12 mouse cellular contexts compared by ENCODE assay signal in genomic region chr1:51930584-51930983, GRCm38 (mm10). TPM values are rescaled to one million over a fixed set of nuclear protein-coding genes. Genes with fewer than 3 reads are reported as not detected.
DNase-seq lines count a peak whose midpoint lies in the region; ATAC-seq and TF ChIP-seq lines count a peak whose summit lies in the region.
"Had no signal": no experiment of that assay in that cellular context is flagged by ENCODE, and none has a peak within 500 bp of the region (broad histone marks: within the 10 kb centered on the region; RNA-seq: fewer than 3 reads in every experiment).

No protein-coding gene starts in this region.

- no peaks in the 10 kb centered on the region for H3K79me2 ChIP-seq in liver, adult 2 months (ENCODE audit: control insufficient read depth, insufficient read depth, low read length)

- H3K4me3 ChIP-seq in liver, adult 2 months (ENCODE audit: insufficient read depth, low read depth, low read length) = no peak overlapping the region
- no peak overlapping the region for H3K4me3 ChIP-seq in liver, embryonic 12.5 days
- no peak overlapping the region for H3K4me3 ChIP-seq in thymus, adult 2 months (ENCODE audit: control insufficient read depth, insufficient read depth, low read length)
- H3K4me3 ChIP-seq: forebrain, embryonic 15.5 days; midbrain, embryonic 10.5 days had no signal

- no peak overlapping the region for H3K9ac ChIP-seq in liver, adult 2 months (ENCODE audit: low read depth, low read length)
- H3K9ac ChIP-seq in liver, embryonic 12.5 days = no peak overlapping the region
- H3K9ac ChIP-seq: forebrain, embryonic 15.5 days had no signal

- no peak overlapping the region for H3K27ac ChIP-seq in liver, adult 2 months (replicated peaks; ENCODE audit: insufficient read depth, low read depth, low read length)
- no peak overlapping the region for H3K27ac ChIP-seq in liver, embryonic 12.5 days
- no peak overlapping the region for H3K27ac ChIP-seq in thymus, adult 2 months (ENCODE audit: control insufficient read depth, insufficient read depth, low read length)
- H3K27ac ChIP-seq: forebrain, embryonic 15.5 days; midbrain, embryonic 10.5 days had no signal

- H3K9me3 ChIP-seq in liver, embryonic 12.5 days (replicated peaks) = no peaks in the 10 kb centered on the region
- H3K9me3 ChIP-seq: forebrain, embryonic 15.5 days; midbrain, embryonic 10.5 days had no signal

- 76% methylated on average over 5 of the region's 5 CpGs for WGBS in liver, adult 2 months
- WGBS in liver, embryonic 12.5 days (ENCODE audit: insufficient replicate concordance) = 15% methylated on average over 5 of the region's 5 CpGs
- 10% methylated on average over 5 of the region's 5 CpGs for WGBS in thymus, adult 2 months

- H3K27me3 ChIP-seq in liver, adult 2 months (ENCODE audit: control insufficient read depth, insufficient read depth, low read length) = no peaks in the 10 kb centered on the region
- H3K27me3 ChIP-seq in liver, embryonic 12.5 days (replicated peaks) = no peaks in the 10 kb centered on the region
- no peaks in the 10 kb centered on the region for H3K27me3 ChIP-seq in thymus, adult 2 months (ENCODE audit: control insufficient read depth, insufficient read depth, low read length)
- H3K27me3 ChIP-seq: forebrain, embryonic 15.5 days had no signal

- 0 out of 2 replicates have a peak, but pooled peaks have one; percentile 31 for ATAC-seq in frontal cortex, adult (ENCODE audit: low TSS enrichment)
- ATAC-seq in liver, embryonic 12.5 days = no peak
- peak; percentile 70 for ATAC-seq in granulocyte monocyte progenitor cell, adult 5-6 weeks (replicated peaks; ENCODE audit: poor library complexity, severe bottlenecking)
- ATAC-seq: forebrain, embryonic 15.5 days had no signal

- no peak for TF ChIP-seq CTCF in liver, adult 2 months (IDR thresholded peaks at IDR 0.05; ENCODE audit: low read depth, low read length)
- no peak for TF ChIP-seq CTCF in thymus, adult 2 months (IDR thresholded peaks at IDR 0.05; ENCODE audit: borderline replicate concordance, control insufficient read depth, extremely low read depth, insufficient read depth, low read length, poor library complexity)

- no peak for DNase-seq in frontal cortex, postnatal 14 days (ENCODE audit: low spot score in 2 of 2)
- DNase-seq in liver, adult 2 months (ENCODE audit: extremely low read depth, low read depth, low spot score) = peak; percentile 22
- peak; percentile 40 to 48 for DNase-seq in monocyte, adult 2 months (ENCODE audit: low read depth in 1 of 2, low spot score in 2 of 2)
- no peak for DNase-seq in thymus, adult 2 months
- DNase-seq in gastrocnemius, postnatal 4 days (ENCODE audit: low spot score in 2 of 2) = no peak
- DNase-seq: adrenal gland, postnatal 36 days; kidney, adult 8-10 months had no signal

- no peaks in the 10 kb centered on the region for H3K36me3 ChIP-seq in liver, adult 2 months (ENCODE audit: control insufficient read depth, insufficient read depth, low read length)
- no peaks in the 10 kb centered on the region for H3K36me3 ChIP-seq in liver, embryonic 12.5 days
- H3K36me3 ChIP-seq in thymus, adult 2 months (ENCODE audit: control insufficient read depth, insufficient read depth, low read length) = no peaks in the 10 kb centered on the region
- H3K36me3 ChIP-seq: forebrain, embryonic 15.5 days; midbrain, embryonic 10.5 days had no signal

- H3K4me1 ChIP-seq in liver, adult 2 months (ENCODE audit: control insufficient read depth, insufficient read depth, low read length) = peaks cover 7% of the 10 kb centered on the region; the same call in 1 of the 2 replicates
- peaks cover 16% of the 10 kb centered on the region for H3K4me1 ChIP-seq in liver, embryonic 12.5 days
- peaks cover 8% of the 10 kb centered on the region for H3K4me1 ChIP-seq in thymus, adult 2 months (replicated peaks; ENCODE audit: control insufficient read depth, insufficient read depth, low read length)
- H3K4me1 ChIP-seq: forebrain, embryonic 15.5 days had no signal

- no peak for TF ChIP-seq POLR2A in liver, adult 2 months (IDR thresholded peaks at IDR 0.05; ENCODE audit: extremely low read depth, insufficient read depth, low read length)
- TF ChIP-seq POLR2A in thymus, adult 2 months (IDR thresholded peaks at IDR 0.05; ENCODE audit: control insufficient read depth, extremely low read depth, insufficient read depth, low read length, poor library complexity) = no peak

- H3K4me2 ChIP-seq in liver, embryonic 12.5 days = no peak overlapping the region
- H3K4me2 ChIP-seq: forebrain, embryonic 15.5 days had no signal

RNA-seq across cellular contexts. Expression of gene Myo1b, which starts 14.7 kb away (rescaled TPM):
- total RNA-seq in liver, adult 2 months (2014; rRNA removed) = 158 and 176 TPM in 2 replicates
- 35.1 and 41.7 TPM in 2 replicates for polyA plus RNA-seq in liver, adult 2 months (2012; rRNA removed)
- 12.0 and 13.2 TPM in 2 replicates for polyA plus RNA-seq in liver, embryonic 12.5 days (2016; fragmentation: Nextera tagmentation; extraction: Ambion mirVana)
- total RNA-seq in granulocyte monocyte progenitor cell, adult 5-6 weeks (2014; fragmentation: Nextera tagmentation) = 2.6 and 4.4 TPM in 2 replicates
- 5.5 and 13.1 TPM in 2 replicates for total RNA-seq in granulocyte monocyte progenitor cell, adult 5-6 weeks (2017)
- 2.2 and 3.3 TPM in 2 replicates for polyA plus RNA-seq in thymus, adult 2 months (2012; rRNA removed)
- 10 to 100 TPM; 58.0 to 63.4 TPM for total RNA-seq in gastrocnemius, postnatal 4 days (2021)

RNA-seq across cellular contexts. Expression of gene Stat4, which starts 56.4 kb away (rescaled TPM):
- total RNA-seq in liver, adult 2 months (2014; rRNA removed) = 0.46 and 0.67 TPM in 2 replicates
- 0.02 and 0.24 TPM in 2 replicates for polyA plus RNA-seq in liver, adult 2 months (2012; rRNA removed)
- 2.1 and 2.5 TPM in 2 replicates for polyA plus RNA-seq in liver, embryonic 12.5 days (2016; fragmentation: Nextera tagmentation; extraction: Ambion mirVana)
- 32.2 and 34.1 TPM in 2 replicates for total RNA-seq in granulocyte monocyte progenitor cell, adult 5-6 weeks (2014; fragmentation: Nextera tagmentation)
- total RNA-seq in granulocyte monocyte progenitor cell, adult 5-6 weeks (2017) = 21.5 and 26.1 TPM in 2 replicates
- 7.8 and 8.8 TPM in 2 replicates for polyA plus RNA-seq in thymus, adult 2 months (2012; rRNA removed)
- under 1 TPM in 1 of 2 experiments, not detected in 1; 0.21 TPM for total RNA-seq in gastrocnemius, postnatal 4 days (2021)

Comparison
In these comparisons a context has a peak if more than half of its experiments do, and no peak if none do; other contexts are left out.
1. DNase-seq: peak in liver, adult 2 months (single experiment) and monocyte, adult 2 months (2 of 2); none in frontal cortex, postnatal 14 days (0 of 2), thymus, adult 2 months (single experiment) and gastrocnemius, postnatal 4 days (0 of 2).
2. RNA of gene Myo1b, which starts 14.7 kb away (total RNA-seq): 158 to 176 TPM in liver, adult 2 months and 58.0 to 63.4 TPM in gastrocnemius, postnatal 4 days; 2.6 to 13.1 TPM in granulocyte monocyte progenitor cell, adult 5-6 weeks; every median in the first group is over 4 times any median in the second.
3. RNA of gene Stat4, which starts 56.4 kb away (total RNA-seq): 21.5 to 34.1 TPM in granulocyte monocyte progenitor cell, adult 5-6 weeks; 0.46 to 0.67 TPM in liver, adult 2 months and 0.21 TPM in gastrocnemius, postnatal 4 days; every median in the first group is over 10 times any median in the second.